Mouse (Mus musculus) gastrocnemius, adult 18-20 months (tissue): ENCODE data around the gene Abi1. TPM values are rescaled to one million over a fixed set of nuclear protein-coding genes. Genes with fewer than 3 reads are reported as not detected.
"Not testable (repeated sequence)": the region's sequence is repeated elsewhere in the genome, so short reads cannot be mapped to it uniquely, and the experiment has no call there.

Experiments used
- DNase-seq: peaks from one replicate; pipeline ENCODE4 v3.0.0; 2021; ENCODE audit warnings: low spot score
- long read RNA-seq, 2 experiments: library from polyadenylated mRNA; stranded (forward); transcript quantifications; one replicate each; pipeline ENCODE4 v2.0.0; 2021
- total RNA-seq, 2 experiments: library from RNA; stranded (reverse); gene quantifications; 2 replicates each; pipeline ENCODE4 v1.2.3; 2021

Abi1 gene
- total RNA-seq = 10 to 100 TPM; 17.4 to 22.4 TPM
- long read RNA-seq, experiment 1, transcript Abi1-202 (11 exons, 3,023 nt) = major isoform, 9 of 20 reads
- long read RNA-seq, experiment 1, partial matches to known transcripts = 2 of 20 reads
- long read RNA-seq, experiment 1, other reads (novel, unspliced or antisense) = 3 of 20 reads
- long read RNA-seq, experiment 2, partial matches to known transcripts = 0 of 12 reads
- long read RNA-seq, experiment 2, other reads (novel, unspliced or antisense) = 6 of 12 reads

- DNase-seq = peak; percentile 96
Measured at GRCm38 (mm10) chr2:23040001-23040646, at the start of gene Abi1. Abi1 (minus strand) TSS chr2:23040241.

GRCm38 (mm10) chr2:23084540-23084939, 44.5 kb upstream of the Abi1 start:
- no peak for DNase-seq

- no peak for DNase-seq
Measured at GRCm38 (mm10) chr2:23078588-23078987, 38.5 kb upstream of the Abi1 start.

GRCm38 (mm10) chr2:23077693-23078092, 37.7 kb upstream of the Abi1 start:
- DNase-seq = no peak

GRCm38 (mm10) chr2:23076783-23077182, 36.7 kb upstream of the Abi1 start:
- no peak for DNase-seq

- no peak for DNase-seq
Measured at GRCm38 (mm10) chr2:23075846-23076245, 35.8 kb upstream of the Abi1 start.

- no peak for DNase-seq
Measured at GRCm38 (mm10) chr2:23071406-23071805, 31.4 kb upstream of the Abi1 start.

- DNase-seq = no peak
Measured at GRCm38 (mm10) chr2:23070491-23070890, 30.4 kb upstream of the Abi1 start.

GRCm38 (mm10) chr2:23068894-23069744, 29.1 kb upstream of the Abi1 start:
- peak; percentile 92 for DNase-seq

GRCm38 (mm10) chr2:23068370-23068737, 28.3 kb upstream of the Abi1 start:
- no peak for DNase-seq

- peak; percentile 97 for DNase-seq
Measured at GRCm38 (mm10) chr2:23067552-23068369, 27.7 kb upstream of the Abi1 start, which contains the start of gene Acbd5. Acbd5 (plus strand) TSS chr2:23068167.

GRCm38 (mm10) chr2:23052523-23052922, 12.5 kb upstream of the Abi1 start:
- no peak for DNase-seq

- no peak for DNase-seq
Measured at GRCm38 (mm10) chr2:23051890-23052289, 11.8 kb upstream of the Abi1 start.

GRCm38 (mm10) chr2:23048006-23048405, 8.0 kb upstream of the Abi1 start:
- DNase-seq = no peak

- DNase-seq = no peak
Measured at GRCm38 (mm10) chr2:23045703-23046102, 5.7 kb upstream of the Abi1 start.

- DNase-seq = no peak
Measured at GRCm38 (mm10) chr2:23042189-23042588, 2.1 kb upstream of the Abi1 start.

GRCm38 (mm10) chr2:23041457-23041856, 1.4 kb upstream of the Abi1 start:
- no peak for DNase-seq

- DNase-seq = not testable (repeated sequence)
Measured at GRCm38 (mm10) chr2:23040690-23041089, 649 bp upstream of the Abi1 start.

GRCm38 (mm10) chr2:23039082-23040000, 700 bp downstream of the Abi1 start:
- DNase-seq = peak; percentile 44

GRCm38 (mm10) chr2:23035467-23035866, 4.6 kb downstream of the Abi1 start:
- no peak for DNase-seq
